Mouse (Mus musculus): Measurements from ENCODE around the gene Hist1h1c. TPM values are rescaled to one million over a fixed set of nuclear protein-coding genes. Genes with fewer than 3 reads are reported as not detected.
"Not testable (repeated sequence)": the region's sequence is repeated elsewhere in the genome, so short reads cannot be mapped to it uniquely, and the experiment has no call there.

Hist1h1c gene
- total and polyA plus RNA-seq, 3 experiments = 32.9 to 270 (median 168) TPM

DNA sequence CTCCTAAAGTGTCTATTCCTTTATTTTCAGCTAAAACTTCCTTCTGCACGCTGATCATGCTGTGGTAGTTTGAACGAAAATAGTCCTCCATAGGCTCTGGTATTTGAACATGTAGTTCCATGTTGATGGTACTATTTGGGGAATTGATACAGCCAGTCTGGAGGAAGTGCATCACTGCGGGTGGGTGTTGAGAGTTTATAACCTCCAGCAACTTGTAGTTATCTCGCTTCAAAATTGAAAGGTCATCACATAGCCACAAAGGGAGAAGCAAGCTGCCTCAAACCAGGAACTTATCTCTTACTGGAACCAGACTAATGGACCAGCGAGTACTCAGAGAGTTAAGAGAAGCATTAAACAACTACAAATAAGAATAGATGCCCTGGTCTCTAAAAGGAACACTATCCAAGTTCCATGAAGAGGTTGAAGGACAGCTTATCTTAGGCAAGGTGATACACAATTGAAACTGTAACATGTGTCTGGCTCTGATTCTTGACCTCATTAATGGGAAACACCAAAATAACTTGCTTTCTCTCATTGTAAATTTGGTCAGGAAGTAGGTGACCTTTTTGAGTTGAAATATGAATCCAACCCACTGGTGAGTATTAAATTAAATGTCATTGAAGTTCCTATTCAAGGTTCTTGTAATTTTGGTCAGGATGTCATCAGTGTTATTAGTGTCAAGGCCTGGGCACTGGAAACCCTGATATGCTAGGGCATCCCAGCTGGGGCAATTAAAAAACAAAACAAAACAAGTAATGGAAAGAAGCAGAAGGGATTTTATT lies 22.2 kb upstream of the Hist1h1c start:
- DNase-seq = no peak

DNA sequence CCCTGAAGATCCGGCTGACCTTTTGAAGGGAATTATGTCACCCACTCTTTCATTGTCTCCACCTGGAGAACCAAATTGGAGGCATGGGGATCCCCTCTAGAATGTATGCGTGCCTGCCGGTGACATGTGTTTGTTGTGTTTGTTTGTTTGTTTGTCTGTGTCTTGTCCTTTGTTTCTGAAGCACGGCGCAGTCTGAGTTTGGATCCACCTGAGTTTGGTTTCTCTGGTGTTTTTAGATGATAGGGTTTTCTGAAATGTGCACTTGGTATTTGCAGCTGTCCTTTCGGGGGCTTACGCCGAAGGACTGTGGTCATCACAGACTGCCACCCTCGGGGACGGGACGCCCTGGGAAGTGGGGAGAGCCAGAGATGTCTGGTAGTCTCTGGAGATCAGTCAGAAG lies 21.4 kb upstream of the Hist1h1c start:
- DNase-seq = no peak

DNA sequence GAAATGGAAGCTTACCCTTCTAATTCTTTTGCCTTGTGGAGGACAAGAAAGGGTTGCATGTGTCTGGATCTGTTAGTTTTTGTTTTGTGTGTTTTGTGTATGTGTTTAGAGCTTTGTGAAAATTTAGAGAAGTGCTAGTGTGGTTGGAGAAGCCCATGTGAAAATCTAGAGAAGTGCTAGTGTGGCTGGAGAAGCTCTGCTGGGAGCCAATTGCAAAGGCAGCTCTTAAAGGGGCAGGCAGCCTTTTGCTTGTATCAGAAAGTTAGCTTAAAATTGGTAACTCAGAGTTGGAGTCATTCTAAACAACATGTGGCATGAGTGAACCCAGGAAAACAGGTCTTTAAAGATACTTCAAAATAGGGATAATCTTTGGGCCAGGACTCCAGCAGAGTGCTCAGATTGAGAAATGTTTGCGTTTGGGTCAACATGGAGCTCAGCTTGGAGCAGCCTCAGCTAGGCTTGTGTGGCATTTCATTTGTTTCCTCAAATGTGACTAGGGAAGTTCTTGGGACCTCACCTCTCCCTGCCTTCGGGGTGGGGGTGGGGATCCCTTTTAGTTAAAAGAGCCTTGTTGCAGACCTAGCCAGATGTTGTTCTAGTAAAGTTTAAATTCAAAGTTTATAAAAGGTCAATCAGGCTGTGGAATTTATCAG lies 20.9 kb upstream of the Hist1h1c start:
- DNase-seq = not testable (repeated sequence)

DNA sequence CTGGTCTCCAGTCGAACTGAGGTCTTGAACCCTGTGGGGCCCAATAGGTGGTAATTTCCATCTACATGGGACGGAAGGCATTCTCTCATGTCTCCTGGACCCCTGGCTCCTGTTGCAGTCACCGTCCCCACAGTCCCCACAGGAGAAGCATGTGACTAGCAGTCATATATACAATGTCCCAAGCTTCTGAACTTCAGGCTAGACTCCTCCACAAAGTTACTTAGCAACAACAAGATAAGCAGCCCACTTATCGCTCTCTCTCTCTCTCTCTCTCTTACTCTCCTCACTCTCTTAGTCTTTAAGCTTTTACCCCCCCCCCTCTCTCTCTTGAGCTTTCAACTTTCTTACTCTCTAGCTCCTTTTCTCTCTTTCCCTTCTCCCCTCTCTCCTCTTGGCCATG lies 14.4 kb upstream of the Hist1h1c start:
- DNase-seq = no peak

DNA sequence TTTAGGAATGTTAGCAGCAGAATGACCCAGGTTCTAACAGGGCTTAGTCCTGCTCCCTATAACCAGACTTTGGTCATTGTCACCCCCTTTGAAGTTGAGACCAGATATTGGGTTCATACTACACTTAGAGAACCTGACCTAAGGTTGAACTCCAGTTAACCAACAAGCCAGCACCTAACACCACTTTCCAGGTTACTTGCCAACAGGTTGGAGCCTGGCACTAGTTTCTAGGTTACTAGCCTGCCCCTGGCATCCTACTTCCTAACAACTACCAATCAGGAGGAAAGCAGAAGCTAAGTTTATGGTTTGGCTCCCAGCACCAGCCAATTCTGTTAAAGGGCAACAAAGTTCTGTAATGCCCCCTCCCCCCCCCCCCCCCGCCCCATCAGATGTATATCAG lies 13.4 kb upstream of the Hist1h1c start:
- DNase-seq = no peak

DNA sequence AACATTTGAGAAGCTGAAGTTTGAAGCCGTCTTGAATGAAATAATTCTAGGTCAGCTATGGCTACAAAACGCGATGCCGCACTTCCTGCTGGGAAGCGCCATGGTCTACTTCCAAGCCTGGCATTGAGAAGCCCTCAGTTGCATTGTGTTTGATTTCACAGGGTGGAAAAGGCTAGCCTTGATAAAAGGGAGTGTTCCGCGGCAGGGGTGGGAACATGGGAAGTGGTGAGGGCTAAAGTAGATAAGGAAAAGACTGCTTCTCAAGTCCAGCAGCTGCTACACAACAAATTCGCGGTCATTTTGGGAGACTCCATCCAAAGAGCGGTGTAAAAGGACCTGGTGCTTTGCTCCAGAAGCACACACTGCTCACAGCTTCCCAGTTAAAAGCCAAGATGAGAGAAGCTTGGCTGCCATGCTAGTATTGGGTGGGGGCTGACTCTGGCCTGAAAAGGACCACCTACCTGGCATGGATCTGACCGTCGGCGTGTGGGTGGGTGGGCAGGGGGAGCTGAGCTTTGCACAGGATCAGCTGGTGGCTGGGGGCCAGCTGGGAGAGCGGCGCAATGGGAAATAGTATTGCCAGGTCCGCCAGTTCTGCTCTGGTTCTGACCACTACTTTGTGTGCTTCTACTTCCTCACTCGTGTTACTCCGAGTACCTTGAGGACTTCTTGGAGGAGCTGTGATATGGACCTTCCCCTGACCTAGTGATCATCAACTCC lies 10.0 kb upstream of the Hist1h1c start:
- no peak for DNase-seq

DNA sequence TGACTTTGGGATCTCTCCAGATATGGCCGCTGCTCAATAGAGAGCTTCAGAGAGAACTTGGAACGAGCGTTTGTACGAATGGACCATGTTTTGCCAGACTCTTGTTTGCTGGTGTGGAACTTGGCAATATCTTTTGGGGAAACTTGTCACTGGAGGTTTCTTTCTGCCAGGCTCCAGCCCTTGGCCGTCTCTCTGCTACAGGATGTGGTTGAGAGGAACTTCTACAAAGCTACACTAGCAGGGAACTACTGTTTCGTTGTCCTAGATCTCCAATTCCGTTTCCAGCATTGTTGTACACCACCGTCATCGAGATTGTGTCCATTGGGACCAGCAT lies 9.4 kb upstream of the Hist1h1c start:
- no peak for DNase-seq

DNA sequence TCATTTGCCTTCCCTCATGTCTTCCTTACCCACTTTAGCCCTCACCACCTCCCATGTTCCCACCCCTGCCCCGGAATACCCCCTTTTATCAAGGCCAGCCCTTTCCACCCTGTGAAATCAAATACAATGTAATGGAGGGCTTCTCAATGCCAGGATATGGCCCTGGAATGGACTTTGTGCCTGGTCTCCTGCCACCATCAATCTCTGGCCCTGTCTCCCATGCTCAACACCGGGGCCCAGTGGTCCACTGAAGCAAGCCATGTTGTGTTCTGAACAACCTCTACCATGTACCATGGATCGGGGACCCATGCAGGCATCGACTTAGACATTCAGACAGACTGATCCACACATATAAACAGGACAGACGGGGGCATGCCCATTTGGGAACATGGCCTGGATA lies 8.9 kb upstream of the Hist1h1c start:
- DNase-seq = no peak

DNA sequence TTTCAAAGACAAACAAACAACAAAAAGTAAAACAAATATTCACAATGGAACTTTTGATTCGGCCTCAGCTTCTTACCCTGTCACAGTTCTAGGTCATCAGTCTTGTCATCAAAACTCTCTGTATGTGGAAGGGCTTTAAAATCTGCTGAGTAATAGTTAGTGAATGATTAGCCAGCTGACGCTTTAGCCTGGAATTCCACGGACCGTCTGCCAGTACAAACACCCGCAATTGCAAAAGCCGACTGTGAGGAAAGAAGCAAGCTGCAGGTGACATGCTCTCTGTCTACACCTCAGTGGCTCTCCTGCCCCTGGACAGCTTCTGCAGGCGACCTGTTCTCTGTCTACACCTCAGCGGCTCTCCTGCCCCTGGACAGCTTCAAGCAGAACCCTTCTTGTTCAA lies 8.1 kb upstream of the Hist1h1c start:
- peak; percentile 63 for DNase-seq

DNA sequence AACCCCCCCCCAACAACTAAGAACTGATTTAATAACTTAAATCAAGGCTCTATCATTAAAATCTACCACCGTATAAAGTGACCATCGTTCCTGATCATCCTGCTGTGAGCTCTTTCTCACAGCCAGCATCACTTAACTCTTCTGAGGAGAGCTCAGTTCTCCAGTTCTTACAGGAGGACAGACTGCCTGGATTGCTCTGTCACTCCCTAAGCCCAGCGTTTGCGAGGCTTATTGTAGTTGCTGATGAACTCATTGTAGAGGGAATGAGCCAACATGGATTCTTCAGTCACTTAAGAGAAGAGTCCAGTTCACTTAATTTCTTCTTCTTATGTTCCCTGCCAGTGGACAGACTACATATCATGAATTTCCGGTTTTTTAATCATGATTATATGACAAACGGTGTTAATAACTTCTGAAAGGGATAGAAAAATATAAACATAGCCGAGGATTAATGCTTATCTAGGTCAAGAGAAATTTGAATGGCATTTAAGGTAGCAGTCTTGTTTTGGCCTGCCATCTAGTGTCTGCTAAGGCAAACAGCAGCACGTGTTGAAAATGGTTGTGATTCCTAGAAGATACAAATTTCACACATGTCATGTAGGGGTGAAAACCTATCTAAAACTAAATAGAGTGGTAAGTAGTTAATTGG lies 6.3 kb upstream of the Hist1h1c start:
- peak; percentile 41 for DNase-seq

DNA sequence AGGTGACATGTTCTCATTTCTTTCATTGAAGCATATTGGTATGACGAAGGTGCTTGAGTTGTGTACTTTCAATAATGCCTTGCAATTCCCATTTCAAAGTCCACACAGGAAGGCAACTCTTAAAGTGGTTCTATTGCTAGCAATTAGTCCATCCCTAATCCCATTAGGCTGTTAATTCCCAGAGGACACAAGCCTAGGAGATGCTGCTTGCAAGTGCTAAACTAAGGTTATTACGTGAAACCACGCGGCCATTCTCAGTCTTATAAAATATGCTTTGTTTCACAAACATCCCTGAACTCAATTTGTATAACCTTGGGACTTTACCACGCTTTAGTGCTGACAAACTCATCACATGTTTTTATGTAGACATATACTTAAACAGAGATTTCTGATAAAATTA lies 1.5 kb upstream of the Hist1h1c start:
- DNase-seq = no peak

DNA sequence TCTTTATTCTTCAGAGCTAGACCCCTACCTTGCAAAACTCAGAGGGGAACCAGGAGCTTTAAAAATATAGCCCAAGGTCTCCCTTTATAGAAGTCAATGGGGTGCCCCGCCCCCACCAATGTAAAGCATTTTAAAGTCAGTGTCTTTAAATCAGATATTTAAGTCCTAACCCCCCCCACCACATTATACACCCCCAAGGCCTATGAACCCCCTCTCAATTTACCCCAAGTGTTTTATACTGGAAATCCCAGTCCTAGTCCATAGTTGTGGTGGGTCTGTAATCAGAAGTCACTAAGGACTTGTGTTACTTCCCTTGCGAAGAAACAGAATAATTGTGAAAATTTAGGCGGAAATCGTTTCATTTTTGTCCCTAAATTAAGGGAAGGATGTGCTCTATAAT lies 567 bp upstream of the Hist1h1c start:
- no peak for DNase-seq

DNA sequence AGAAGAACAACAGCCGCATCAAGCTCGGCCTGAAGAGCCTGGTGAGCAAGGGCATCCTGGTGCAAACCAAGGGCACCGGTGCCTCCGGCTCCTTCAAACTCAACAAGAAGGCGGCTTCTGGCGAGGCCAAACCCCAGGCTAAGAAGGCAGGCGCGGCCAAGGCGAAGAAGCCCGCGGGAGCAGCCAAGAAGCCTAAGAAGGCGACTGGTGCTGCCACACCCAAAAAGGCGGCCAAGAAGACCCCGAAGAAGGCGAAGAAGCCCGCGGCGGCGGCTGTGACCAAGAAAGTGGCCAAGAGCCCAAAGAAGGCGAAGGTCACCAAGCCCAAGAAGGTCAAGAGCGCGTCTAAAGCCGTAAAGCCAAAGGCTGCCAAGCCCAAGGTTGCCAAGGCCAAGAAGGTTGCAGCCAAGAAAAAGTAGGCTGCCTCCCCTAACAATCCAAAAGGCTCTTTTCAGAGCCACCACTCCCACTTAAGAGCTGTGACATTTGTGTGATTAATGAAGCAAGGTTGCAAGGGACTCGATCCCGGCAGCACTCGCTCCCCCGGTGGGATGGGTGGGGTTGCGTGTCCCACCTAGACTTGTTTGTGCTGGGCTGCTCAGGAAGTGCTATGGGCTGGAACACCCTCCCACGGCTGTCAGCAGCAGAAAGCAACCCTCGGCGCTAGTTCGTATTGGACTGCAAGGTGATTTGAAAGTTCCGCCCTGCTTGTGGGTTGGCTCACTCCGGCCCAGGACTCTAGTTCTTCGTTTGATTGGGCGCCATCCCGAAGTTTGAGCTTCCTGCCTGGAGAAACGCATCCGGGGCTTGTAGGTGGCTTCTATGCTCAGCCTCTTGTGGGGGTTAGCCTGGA lies 687 bp downstream of the Hist1h1c start:
- DNase-seq = peak; percentile 95

DNA sequence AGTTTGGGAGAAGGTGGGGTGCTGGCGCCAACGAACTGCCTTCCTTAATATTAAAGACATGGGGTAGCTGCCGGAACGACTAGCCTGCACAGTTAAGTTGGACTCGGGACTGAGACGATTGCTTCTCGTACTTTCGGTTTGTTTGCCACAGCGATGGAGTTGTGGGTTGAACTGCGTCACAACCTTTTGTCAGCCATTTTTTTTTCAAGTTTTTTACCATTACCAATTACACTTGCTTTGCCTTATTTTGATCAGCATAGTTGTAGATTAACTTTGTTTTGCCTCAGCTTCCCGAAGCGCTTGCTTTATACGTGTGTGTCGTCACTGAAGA lies 1.3 kb downstream of the Hist1h1c start:
- DNase-seq = no peak

DNA sequence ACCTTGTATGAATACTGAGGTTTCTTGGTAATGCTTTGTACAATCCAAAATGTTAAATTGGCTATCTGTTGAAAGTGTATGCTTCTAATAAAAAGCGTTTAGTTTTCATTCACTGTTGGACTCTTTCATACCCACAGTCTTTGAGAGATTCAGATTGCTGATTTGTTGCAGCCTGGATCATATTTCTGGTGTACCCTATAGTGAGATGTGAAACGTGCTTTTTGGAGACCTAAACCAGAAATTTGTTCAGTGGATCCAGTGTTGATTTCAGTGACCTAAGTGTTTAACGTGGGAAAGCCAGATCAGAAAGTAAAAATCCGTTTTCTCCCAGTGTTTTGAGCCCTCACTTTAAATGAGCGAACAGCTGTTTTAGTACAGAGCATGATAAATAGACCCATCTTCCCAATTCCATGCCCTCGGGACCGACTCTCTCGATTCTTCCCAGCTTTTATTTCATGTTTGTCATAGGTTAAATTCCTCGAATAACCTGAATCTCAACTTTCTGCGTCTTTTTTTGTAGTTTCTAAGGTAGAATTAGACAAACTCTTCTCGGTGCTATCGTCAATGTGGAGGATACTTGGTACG lies 1.7 kb downstream of the Hist1h1c start:
- no peak for DNase-seq

DNA sequence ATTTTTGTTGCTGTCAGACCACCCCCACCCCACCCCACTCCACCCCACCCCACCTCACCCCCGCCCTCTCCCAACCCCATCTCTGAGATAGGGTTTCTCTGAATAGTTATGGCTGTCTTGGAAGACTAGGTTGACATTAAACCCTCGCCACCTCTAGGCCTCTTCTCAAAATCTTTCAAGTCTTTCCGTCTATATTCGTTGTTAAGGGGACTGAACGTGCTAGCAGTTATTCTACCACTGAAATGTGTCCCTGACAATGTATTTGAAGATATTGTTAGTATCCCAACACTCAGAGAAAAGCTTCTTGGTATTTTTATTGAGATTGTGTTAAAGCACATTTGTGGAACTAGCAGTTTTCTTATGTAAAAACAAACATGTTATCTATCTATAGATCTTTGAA lies 2.3 kb downstream of the Hist1h1c start:
- DNase-seq = no peak

DNA sequence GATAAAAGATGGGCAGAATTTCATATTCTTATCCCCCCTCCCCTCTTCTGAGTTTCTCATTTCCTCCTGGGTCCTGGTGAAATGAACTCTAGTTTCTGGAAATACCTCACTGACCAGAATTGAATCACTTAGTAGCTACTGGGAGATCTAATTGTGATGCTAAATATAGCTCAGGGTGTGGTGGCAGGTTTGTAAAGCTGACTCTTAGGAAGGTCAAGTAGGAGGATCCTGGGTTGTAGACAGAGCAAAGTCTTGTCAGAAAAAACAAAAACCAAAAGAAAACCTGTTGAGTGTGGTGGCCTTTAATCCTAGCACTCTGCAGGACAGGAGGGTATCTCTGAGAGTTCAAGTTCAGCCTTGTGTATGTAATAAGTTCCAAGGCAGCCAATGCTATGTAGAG lies 3.4 kb downstream of the Hist1h1c start:
- no peak for DNase-seq

DNA sequence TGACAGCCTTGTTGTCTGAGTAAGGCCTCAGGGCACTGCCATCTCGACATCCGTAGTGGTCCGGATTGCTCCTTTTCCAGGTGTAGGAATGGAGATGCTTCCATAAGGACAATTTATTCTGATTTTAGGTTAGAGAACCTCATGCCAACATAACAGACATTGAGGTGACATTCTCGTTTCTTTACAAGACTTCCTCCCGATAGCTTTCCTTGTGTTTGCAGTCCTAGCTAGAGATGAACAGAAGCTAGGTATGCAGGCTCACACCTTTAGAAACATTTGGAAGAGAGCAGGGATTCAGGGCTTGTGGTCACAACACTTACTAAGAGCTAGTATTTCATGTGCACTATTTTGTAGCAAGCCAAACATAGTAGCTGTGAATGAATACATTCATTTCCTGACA lies 4.6 kb downstream of the Hist1h1c start:
- DNase-seq = no peak

DNA sequence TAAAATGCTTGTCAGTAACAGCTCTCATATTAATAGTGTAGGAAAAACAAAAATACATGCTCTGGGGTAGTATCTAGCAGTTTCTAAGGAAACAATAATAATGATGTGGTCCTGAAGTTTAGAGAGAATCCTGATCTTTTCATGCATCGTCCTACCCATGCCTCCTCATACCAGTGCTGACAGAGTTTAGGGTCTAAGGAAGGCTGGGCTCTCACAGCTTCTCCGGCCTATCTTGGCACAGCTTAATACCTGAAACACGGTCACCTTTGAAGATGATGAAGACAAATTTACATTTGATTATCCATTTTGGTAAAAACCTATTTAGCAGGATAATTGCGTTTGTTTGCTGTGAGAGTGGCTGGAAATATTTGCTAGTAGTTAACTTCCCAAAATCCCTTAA lies 5.4 kb downstream of the Hist1h1c start:
- no peak for DNase-seq

DNA sequence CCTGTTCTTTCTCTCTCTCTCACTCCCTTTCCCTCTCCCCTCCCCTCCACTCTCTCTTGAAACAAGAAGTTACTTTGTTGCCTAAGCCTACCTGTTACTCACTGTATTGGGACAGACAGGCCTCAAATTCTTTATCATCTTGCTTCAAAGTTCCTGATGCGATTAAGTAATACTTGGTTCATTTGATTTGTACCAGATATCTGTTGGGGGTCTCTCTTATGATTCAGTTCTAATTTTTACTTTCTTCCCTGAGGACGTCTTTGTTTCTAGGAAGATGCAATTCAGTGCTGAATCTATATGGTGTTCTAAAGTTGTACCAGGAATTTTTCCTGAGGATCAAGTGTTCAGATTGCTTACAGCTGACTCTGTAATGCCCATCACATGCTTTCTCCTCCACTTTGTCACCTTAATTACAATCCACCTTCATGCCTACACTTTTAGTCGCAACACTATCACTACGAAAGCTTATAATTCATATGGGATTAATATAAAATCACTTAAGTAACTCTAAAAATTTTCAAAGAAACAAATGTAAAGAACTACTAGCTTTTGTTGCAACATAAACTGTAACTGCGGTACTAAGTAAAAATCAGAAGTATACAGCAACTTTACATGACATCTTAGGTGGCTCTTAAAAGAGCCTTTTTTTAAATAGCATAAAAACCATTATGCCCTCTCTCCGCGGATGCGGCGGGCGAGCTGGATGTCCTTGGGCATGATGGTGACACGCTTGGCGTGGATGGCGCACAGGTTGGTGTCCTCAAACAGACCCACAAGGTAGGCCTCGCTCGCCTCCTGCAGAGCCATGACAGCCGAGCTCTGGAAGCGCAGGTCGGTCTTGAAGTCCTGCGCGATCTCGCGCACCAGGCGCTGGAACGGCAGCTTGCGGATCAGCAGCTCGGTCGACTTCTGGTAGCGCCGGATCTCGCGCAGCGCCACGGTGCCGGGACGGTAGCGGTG lies 6.1 kb downstream of the Hist1h1c start:
- no peak for DNase-seq

Measured in adrenal gland, adult 2 months (tissue).